Mouse (Mus musculus): ENCODE data around the gene Rapgef2. TPM values are rescaled to one million over a fixed set of nuclear protein-coding genes. Genes with fewer than 3 reads are reported as not detected.

The Rapgef2 gene
- polyA plus RNA-seq, 1 experiment from 2014 or later = 9.0 TPM

- H3K4me3 ChIP-seq (ENCODE audit: inconsistent target) = no peak overlapping the region
Measured at GRCm38 (mm10) chr3:79028153-79028878, 258.0 kb downstream of the Rapgef2 start.

DNA sequence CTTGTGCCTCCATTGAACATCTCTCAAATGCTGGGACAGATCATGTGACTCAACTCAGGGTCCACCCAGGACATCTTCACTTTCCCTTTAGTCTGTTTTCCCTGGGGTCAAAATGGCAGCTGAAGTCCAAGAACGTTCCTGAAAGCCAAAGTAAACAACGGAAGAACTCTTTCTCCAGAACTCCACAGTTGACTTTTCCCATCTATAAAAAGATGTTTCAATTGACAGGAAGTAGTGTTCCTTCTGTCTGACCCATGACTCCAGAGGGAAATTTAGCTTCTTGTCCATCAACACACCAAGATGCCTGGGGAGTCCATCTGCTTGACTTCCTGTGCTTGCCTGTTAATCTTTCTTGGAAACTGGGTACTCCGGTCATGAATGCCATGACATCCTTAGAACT, 260.3 kb downstream of the Rapgef2 start:
- Histone ChIP-seq H3K27ac (no peak overlapping the region), H3K4me3 (ENCODE audit: inconsistent target) (no peak overlapping the region), H3K79me2 (ENCODE audit: inconsistent target) (no peaks in the 10 kb centered on the region), H3K36me3 (ENCODE audit: inconsistent target) (no peaks in the 10 kb centered on the region)
- WGBS (ENCODE audit: missing documents) = 89% methylated on average over 3 of the region's 3 CpGs

More at GRCm38 (mm10) chr3:79028153-79028878, 258.0 kb downstream of the Rapgef2 start:
- no peaks in the 10 kb centered on the region for H3K79me2 ChIP-seq (ENCODE audit: inconsistent target)
- WGBS (ENCODE audit: missing documents) = 52% methylated on average over 14 of the region's 14 CpGs
- H3K36me3 ChIP-seq (ENCODE audit: inconsistent target) = no peaks in the 10 kb centered on the region
- no peak overlapping the region for H3K27ac ChIP-seq

DNA sequence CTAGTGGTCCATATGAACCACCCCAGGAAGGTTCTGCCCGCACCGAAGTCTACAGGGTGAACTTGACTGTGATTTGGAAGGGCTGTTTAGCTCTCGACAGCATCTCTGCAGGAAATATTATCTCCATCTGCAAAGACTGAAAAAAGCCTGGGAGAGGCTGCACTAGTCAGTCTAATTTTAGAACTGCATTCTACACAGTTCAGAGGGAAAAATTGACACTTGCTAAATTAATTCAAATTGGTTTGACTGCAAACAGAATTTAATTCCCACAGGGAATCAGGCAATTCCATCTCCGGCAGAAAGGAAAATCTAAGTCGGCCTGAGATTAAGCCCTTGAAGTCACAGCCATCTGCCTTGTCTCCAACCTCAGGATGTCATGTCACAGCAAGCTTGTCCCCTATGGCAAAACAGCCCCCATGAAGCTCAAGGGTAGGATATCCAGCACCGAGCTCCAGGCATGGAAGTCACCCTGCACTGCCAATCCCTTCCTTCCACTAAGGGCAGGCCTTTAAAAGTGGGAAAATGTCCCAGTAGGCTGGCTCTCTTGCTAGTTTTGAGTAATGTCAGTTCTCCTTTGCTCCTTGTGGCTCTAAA, 262.5 kb downstream of the Rapgef2 start:
- Histone ChIP-seq H3K27ac (no peak overlapping the region), H3K36me3 (ENCODE audit: inconsistent target) (no peaks in the 10 kb centered on the region), H3K4me3 (ENCODE audit: inconsistent target) (no peak overlapping the region), H3K79me2 (ENCODE audit: inconsistent target) (no peaks in the 10 kb centered on the region)
- 88% methylated on average over 6 of the region's 6 CpGs for WGBS (ENCODE audit: missing documents)

- no peak overlapping the region for H3K4me3 ChIP-seq (ENCODE audit: inconsistent target)
- WGBS (ENCODE audit: missing documents) = 100% methylated on average over 4 of the region's 4 CpGs
- H3K27ac ChIP-seq = no peak overlapping the region
- no peaks in the 10 kb centered on the region for H3K36me3 ChIP-seq (ENCODE audit: inconsistent target)
- H3K79me2 ChIP-seq (ENCODE audit: inconsistent target) = no peaks in the 10 kb centered on the region
Measured at GRCm38 (mm10) chr3:79022690-79023089, 263.6 kb downstream of the Rapgef2 start.

GRCm38 (mm10) chr3:79017440-79017839, 268.9 kb downstream of the Rapgef2 start:
- Histone ChIP-seq H3K79me2 (ENCODE audit: inconsistent target) (no peaks in the 10 kb centered on the region), H3K4me3 (ENCODE audit: inconsistent target) (no peak overlapping the region), H3K27ac (no peak overlapping the region), H3K36me3 (ENCODE audit: inconsistent target) (no peaks in the 10 kb centered on the region)
- WGBS (ENCODE audit: missing documents) = 66% methylated on average over 4 of the region's 4 CpGs

DNA sequence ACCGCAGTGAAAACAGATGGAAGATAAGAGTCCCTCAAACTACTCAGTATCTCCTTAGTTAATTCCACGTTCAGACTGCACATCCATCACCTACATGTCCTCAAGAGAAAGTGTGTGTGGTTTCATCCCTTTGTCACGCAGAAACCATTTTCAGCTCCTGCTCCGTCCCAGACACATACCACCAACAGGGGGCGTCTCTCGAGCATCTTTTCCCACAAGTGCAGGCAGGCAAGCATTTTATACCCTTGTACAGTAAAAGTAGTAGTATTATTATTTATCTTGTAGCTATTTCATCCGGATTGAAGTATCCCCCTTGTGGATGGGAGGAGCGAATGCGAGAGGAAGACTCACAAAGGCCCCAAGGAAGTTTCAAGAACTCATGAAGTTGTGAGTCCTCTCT, 269.5 kb downstream of the Rapgef2 start:
- WGBS (ENCODE audit: missing documents) = 91% methylated on average over 9 of the region's 9 CpGs
- H3K27ac ChIP-seq = no peak overlapping the region
- H3K79me2 ChIP-seq (ENCODE audit: inconsistent target) = no peaks in the 10 kb centered on the region
- no peak overlapping the region for H3K4me3 ChIP-seq (ENCODE audit: inconsistent target)
- H3K36me3 ChIP-seq (ENCODE audit: inconsistent target) = no peaks in the 10 kb centered on the region

GRCm38 (mm10) chr3:79015621-79016474, 270.5 kb downstream of the Rapgef2 start:
- Histone ChIP-seq H3K36me3 (ENCODE audit: inconsistent target) (no peaks in the 10 kb centered on the region), H3K27ac (no peak overlapping the region), H3K79me2 (ENCODE audit: inconsistent target) (no peaks in the 10 kb centered on the region), H3K4me3 (ENCODE audit: inconsistent target) (no peak overlapping the region)
- 94% methylated on average over 9 of the region's 9 CpGs for WGBS (ENCODE audit: missing documents)

Other genes with a start within 250 kb of the Rapgef2 start
- gene Gm17359, start 50.1 kb upstream of the Rapgef2 start, polyA plus RNA-seq (2018) = not detected in 3 replicates

Measured in macrophage (primary cell).